Mouse (Mus musculus) A20 (cell line): ENCODE results near the gene Svopl.

Experiments
- DNase-seq: peaks from one replicate; pipeline ENCODE4 v3.0.0-alpha.2; 2011; ENCODE audit warnings: low read depth, low spot score

Svopl gene

DNA sequence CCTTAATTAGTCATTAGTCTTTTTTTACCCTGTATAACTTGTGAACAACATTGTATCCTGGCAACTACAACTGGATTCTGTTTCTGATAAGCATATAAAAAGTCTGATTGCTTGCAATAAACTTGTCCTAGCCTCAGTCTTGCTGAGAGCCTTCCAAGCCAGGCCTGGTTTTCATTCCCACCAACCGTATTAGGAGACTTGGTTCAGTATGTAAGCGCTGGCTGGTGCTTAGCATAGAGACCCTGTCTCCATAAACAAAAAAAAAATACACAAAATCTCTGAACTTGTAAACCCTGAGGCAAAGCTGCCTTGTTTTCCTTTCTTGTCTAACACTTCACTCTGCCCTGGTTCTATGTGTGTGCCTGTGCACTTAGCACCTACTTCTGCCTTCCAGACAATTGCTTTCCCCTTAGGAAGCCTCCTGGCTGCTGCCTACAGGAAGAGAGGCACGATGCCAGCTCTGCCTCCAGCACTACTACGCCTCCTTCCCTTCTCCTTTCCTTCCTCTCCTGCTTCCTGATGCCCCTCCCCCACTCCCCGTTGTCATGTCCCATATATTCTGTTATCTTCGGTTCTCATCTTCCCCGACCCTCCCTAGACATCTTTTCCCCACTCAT, 14.8 kb downstream of the Svopl start:
- DNase-seq, result no peak

DNA sequence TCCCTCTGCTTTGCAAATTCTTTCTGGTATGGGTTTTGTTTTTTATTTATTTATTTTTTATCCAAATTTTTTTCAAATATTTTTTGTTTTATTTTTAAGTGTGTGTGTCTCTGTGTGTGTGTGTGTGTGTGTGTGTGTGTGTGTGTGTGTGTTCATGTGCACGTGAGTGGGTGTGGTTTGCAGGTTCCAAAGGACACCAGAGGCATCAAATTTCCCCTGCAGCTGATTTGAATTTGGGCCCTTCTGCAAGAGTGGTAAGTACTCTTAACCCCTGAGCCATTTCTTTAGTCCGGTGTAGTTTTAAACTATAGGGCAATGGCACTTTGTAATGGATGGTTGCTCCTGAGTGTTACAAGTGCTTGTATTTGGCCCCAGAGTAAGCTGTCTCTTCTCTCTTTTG, 18.6 kb downstream of the Svopl start:
- DNase-seq, result no peak

DNA sequence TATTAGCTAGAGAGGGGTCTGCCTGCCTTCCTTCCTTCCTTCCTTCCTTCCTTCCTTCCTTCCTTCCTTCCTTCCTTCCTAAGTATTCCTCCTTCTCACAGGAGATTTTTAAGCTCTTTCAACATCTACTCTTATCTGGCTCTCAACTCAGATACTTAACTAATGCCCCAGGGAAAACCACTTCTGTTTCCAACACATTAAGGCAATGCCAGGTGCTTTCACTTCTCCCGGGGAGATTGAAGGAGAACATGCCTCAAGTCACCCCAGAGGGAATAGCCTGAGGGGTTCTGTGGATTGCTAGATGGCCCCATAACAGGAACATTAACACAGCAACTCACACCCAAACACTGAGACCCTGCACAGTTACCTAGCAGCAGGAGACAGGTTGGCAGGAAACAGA, 19.0 kb downstream of the Svopl start:
- no peak for DNase-seq

DNA sequence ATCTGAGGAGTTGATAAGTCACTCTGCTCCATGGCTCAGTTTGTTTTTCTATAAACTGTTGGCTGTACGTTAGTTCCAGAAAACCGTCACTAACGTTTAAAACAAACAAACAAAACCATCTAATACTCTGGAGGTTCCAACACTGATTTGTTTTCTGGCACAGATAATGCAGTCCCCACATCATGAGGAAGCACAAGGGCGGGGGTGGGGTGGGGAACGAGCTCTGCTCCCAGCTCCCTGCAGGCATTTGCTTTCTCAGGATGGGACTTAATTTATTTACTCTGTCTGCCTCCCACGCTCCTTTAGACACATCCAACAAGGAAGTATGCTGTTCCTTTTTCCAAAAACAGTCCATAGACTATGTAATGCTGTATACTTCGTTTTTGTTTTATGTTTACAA, 23.5 kb downstream of the Svopl start:
- no peak for DNase-seq

DNA sequence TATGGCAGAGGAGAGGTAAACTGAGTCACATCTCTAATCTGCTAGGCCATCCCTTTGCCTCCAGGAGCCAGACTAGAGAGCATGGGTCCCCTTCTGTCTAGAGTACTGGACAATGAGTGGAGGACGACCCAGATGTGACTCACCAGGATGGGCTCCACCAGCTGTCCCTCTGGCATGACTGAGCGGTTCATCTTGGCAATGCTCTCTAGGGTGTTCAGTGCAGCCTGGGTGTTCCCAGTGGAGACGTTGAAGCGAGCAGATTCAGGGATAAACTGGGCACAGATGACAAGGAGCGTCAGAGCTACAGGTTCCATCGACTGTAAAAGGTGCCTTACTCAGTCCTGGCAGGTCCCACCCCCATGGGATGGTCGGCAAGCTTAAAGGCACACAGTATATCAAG, 25.4 kb downstream of the Svopl start:
- no peak for DNase-seq

DNA sequence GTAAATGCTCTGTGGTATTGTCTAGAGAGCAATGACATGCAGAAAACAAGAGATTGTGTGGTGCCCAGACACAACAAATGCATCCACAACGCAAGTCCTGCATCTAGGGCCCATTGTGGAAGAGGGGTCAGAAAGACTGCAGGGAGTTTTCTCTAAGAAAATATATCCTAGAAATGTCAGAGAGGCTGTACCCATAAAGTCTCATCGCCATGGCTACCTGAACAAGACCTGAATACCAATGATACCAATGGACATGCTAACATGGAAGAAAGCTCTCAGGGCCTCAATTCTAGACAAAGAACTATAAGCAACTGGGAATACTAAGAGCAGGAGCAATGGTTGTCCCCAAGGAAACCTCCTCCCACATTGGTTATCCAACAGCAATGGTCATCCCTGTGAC, 34.0 kb downstream of the Svopl start:
- DNase-seq, result no peak

DNA sequence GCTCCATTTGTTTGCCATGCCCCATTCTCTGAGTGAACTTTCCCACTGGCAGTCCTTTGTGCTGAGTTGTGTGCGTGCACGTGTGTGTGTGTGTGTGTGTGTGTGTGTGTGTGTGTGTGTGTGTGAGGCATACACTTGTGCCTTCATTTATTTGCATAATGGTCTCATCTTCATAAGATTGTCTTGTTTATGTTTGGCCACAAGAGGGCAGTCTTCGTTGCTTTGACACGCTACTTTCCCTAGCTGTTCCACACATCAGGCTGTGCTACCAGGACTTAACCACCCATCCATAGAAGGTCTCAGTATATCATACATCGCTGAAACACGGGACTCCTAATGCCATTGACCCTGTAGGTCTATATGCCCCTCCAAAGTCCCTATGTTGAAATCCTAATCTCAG, 39.3 kb downstream of the Svopl start:
- DNase-seq, result peak; percentile 75

DNA sequence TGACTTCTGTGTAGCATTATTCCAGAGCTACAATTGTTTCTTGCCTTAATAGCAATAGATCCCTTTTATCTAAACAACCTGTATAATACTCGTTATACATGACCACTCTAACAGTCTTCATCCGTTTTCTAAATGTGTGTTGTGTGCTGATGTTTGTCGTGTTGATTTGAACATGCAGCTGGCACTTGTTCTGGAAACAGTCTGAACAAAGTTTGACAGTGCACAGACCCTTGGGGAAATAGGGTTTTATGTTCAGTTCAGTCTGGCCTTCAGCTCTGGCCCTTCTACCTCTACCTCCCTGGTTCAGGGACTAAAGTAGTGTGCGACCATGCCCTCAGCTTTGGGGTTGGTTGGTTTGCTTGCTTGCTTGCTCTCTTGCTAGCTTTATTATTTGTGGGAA, 79.4 kb downstream of the Svopl start:
- no peak for DNase-seq

DNA sequence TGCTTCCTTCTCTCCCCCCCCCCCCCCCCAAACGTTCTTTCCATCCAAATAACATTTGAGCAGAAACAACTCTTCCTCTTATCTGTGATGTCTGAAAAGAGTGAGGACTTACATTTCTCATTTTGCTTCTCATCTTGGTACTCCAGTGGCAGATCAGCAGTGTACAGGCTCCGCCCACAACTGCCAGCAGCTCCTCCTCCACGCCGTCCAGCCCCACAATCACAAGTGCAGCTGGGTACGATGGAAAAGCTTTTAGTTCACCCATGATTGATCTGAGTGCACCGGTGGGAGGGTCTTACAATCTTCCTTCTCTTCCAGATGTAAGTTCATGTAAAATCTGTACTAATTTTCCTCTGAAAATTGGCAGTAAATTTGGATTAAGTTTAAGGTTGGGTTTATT, 95.5 kb downstream of the Svopl start:
- DNase-seq, result no peak

DNA sequence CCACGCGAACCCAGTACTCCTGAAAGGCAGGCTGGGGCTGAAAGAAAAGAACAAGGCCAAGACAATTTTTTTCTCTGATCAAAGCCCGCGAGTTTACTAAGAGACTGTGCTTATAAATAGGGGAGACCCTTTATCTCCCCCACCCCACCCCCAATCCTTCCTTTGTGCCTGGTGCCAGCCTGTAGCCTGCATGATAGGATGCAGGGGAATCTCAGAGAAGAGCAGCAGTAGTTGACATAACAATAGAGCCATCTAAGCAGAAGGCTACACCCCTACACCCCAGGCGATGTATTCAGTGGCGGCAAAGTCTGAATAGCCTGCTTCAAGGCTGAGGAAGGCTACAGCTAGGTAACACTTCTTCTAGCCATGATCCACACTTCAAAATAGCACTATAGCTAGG, 110.3 kb downstream of the Svopl start:
- DNase-seq, result no peak
